Mouse (Mus musculus): ENCODE data around the gene Nsun7.
"Not testable (repeated sequence)": the region's sequence is repeated elsewhere in the genome, so short reads cannot be mapped to it uniquely, and the experiment has no call there.

Gene Nsun7

DNA sequence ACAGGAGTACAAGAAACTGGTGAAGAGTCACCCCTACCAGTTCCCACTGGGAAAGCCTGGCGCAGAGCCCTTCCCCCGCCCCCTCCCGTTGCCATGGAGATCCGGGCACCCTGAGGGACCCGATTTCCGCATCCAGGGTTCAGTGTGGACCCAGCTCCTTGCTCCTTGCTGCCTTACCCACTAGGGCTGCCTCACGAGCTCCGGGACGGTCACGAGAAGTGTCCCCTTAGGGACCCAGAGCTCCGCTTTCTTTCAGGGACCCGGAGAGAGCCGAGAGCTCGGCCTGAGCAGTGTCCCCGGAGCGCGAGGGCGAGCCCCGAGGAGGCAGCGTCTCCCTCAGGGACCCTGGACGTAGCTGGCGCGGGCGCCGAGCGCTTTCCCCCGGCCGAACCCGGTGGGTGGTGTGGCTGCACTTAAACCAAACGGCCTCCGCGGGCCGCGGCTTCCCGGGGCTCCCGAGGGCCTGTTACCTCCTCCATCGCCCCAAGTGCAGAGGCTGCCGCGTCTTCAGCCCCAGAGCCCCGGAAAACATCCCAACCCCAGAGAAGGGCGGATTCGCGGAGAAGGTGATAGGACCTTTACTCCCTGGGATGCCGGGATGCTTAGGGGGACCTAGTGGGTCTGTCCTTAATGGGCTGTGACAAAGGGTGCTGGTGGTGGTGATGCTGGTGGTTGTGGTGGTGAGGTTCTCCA is at the start of gene Nsun7:
Gene Nsun7, plus strand, starts transcription at position 142 of the 693 bp plus-strand sequence.
- DNase-seq = peak; percentile 88 to 89

DNA sequence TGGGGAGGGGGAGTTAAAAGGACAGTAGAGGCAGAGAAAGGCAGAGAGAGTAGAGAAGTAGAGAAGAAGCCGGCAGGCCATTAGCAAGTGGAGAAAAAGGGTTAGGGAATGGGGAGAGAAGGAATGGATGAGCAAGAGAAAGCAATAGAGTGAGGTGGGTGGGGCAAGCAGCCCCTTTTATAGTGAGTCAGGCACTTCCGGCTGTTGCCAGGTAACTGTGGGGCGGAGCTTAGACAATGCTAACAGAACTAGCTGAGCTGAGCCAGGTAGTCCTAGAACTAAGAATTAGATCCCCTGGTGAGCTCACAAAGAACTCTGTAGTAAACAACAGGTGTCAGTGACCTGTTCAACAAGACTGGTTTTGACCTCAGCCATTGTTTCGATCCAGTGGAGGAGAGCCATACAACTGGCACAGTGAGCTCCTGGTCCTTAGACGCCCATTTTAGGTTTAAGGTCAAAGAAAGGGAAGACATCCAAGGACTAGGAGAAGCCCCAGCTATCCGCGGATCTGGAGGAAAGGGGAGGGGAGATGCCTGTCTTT is 45.2 kb upstream of the Nsun7 start:
- DNase-seq = no peak

DNA sequence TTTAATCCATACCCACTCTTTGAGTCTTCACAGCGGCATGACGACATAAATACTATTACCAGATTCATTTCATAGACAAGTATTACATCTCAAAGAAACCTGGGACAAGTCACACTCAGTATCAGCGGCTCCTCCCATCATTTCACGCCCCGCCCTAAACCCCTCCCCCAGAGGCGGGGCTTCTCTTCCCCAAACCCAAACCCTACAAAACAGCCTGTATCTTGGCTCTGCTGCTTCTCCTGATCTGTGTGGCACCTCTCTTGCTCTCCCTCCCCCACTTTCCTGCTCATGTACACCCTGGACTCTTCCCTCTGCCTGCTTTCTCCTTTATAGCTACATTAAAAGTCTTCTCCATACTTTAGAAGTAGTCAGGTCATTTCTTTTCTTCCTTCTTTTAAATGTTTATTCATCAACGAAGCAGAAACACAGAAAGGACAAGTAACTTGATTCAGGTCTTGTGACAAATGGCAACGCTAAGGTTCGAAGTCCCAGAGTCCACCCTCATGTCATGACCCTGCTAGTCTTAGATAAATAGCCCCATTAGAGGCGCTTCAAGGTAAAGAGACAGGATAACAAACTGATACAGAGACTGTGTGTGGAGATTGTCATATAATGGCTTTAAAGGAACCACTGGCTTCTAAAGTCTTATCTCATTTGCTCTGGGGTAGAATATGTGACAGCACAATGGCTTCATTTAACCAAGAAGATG is 44.0 kb upstream of the Nsun7 start:
- no peak for DNase-seq

DNA sequence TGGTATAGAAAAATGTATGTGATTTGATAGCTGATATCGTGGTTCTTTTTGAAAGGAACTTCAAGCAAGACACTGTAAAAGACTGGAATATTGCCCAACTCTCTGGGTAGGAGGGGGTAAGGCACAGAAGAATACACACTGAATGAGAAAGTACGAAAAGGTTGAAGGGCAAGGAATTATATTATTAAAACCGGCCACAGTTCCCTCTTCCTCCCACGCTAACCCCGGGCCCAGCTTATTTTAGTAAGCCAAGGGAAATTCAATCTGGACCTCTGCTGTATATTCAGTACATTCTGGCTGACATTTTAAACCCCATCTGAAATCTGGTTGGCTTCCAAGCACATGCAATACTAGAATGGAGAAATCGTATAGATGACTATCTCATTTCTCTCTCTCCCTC is 40.0 kb upstream of the Nsun7 start:
- no peak for DNase-seq

DNA sequence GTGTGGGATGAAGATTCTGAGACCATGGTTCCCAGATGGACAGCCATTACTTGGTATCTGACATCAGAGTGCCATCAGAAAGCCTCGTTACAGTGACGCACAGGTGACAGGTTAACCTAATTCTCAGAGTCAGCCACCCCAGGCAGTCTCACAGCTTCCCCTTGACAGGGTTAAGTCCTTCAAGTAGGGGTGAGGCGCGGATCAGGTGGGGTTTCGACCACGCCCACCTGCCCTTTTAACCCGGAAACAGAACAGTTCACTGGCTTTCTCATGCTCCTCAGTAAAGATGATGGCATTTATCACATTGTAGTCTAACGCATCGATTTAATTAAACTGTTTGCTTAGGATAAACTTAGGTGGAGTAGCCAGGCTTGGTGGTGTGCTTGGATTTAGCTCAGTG is 39.1 kb upstream of the Nsun7 start:
- DNase-seq = no peak

DNA sequence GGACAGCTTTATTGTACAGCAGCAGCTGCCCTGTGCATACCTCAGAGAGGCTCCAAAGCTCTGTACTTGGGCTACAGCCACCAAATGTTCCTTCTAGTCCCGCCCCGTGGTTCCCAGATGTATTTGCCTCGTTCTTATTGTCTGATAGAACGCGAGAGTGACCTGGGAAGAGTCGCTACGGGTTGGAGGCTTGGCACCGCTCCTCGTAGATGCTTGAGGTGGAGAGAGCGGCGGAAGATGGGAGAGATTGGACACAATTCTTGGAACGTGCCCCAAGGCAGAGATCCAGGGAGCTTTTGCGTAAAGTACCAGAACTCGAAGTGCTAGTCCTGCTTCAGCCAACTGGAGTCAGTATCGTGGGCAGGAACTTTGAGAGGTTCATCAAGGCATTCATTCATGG is 36.8 kb upstream of the Nsun7 start:
- peak in 1 of 2 experiments; percentile 10 for DNase-seq

DNA sequence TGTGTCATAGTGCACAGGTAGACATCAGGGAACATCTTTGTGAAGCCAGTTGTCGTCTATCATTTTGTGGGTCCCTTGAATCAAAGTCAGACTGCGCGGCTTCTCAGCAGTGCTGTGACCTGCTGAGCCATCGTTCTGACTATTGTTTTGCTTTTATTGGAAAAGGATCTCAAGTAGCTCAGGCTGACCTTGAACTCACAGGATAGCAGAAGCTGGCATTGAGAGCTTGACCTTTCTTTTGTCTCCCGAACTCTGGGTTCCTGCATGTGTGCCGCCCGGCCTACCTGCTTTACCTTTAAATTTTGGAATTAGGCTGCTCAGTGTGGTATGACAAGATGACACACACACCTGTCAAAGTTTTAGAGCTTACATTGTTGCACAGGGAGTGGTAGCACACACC is 33.2 kb upstream of the Nsun7 start:
- DNase-seq = no peak

DNA sequence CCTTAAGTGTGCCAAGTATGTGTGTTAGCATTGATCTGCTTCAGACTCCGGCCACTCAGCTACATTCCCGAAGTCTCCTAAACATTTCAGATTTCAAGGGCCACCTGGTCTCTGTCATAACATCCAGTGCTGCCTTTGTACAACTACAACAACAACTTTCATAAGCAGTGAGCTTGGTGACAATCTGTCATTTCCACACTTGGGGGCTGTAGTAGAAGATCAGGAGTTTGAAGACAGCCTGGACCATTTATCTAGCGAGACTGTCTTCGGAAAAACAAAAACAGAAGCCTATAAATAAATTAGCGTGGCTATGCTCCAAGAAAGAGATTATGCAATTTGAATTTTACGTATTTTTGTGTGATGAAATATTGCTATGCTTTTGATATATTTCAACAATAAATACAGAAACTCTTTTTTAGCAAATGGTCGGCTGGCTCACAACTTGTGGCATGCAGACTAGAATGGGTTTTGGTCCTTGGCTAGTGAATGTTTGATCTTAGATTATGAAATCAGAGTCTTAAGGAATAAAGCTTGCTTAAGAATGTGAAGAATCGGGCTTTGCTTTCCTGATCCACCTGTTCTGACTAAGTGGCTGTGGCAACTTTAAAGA is 27.9 kb upstream of the Nsun7 start:
- DNase-seq = no peak

DNA sequence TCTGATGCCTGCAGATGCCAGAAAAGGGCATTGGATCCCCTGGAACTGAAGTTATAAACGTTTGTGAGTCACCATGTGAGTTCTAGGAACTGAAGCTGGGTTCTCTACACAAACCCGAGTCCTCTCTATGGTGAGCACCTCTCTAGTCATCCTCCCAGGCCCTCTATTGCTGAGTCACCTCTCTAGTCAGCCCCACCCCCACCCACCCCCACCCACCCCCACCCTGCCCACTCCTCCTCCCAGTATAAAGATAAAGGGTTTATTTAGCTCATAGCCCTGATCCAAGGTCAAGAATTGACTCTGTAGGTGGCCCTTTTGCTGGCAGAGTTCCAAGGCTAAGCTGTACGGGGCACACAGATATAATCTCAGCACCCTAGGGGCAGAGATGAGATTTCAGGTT is 27.2 kb upstream of the Nsun7 start:
- DNase-seq = no peak

DNA sequence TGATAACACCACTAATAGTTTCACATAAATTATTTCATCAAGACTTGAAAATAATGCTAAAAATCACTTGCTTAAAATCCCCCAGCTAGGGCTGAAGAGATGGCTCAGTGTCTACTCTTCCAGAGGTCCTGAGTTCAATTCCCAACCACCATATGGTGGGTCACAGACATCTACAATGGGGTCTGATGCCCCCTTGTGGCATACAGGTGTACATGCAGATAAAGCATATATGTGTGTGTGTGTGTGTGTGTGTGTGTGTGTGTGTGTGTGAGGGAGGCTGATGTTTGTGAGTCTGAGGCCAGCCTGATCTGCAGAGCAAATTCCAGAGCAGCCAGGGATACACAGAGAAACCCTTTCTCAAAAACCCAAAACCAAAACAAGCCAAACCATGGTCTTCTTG is 17.8 kb upstream of the Nsun7 start:
- DNase-seq = no peak

DNA sequence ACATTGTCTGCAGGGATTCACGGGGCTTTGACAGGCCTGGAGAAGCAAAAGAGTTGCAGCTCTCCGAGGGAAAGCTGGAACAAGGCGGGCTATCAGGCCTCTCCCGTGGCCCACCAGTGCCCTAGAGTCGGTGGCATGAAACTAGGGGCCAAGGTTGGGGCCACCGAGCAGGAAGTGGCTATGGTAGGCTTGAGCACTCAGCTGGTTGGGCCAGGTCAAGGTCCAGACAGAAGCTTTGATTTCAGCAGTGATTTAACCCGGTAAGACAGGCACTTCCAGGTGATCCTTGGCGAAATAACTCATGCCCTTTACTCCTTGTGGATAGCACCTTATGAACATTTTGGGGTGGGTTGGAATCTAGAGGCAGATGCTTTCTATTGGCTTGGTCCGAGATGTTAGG is 16.2 kb upstream of the Nsun7 start:
- no peak for DNase-seq

DNA sequence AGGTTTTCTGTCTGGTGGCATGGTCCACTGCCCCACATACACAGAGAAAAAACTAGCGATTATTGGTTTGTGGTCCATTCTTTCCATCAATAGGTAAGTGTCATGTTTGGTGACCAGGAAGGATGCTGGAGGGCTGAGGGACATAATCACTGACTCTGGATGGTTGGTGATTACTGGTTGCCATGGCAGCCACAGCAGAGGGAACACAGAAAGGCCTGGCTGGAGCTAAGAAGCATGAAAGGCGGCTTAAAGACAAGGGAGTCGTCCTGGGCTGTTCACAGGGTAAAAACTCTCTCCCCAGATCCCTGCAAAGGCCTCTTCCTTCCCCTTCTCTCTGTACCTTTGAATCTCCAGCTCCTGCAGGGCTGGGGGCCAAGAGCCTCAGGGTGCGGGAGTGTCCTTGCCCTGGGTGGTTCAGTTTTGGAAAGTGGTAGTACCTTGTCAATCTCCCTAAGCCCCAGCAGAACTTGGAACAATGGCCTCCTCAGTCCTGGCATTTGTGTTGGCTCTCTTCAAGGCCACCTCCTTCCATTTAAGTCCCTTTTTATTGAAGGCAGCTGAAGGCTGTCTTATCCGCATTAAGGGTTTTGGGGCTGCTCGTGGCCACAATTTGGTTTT is 15.5 kb upstream of the Nsun7 start:
- DNase-seq = no peak

DNA sequence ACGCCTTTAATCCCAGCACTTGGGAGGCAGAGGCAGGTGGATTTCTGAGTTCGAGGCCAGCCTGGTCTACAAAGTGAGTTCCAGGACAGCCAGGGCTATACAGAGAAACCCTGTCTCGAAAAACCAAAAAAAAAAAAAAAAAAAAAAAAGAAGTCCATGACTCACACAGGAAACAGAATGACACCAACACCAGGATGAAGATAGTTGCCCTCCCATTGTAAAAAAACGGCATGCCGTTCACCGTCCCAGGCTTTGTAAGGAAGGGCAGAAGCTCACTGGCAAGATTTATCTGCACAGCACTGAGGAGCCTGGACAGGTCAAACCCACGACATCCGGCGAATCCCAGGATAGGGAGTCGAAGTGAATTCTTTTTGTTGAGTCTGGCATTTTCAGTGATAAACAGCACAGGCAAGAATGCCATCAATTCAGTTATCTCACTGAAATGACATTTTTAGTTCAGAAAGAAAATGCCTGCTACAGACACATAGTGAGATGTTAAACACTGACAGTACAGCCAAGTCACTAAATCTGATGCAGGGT is 13.7 kb upstream of the Nsun7 start:
- no peak for DNase-seq

DNA sequence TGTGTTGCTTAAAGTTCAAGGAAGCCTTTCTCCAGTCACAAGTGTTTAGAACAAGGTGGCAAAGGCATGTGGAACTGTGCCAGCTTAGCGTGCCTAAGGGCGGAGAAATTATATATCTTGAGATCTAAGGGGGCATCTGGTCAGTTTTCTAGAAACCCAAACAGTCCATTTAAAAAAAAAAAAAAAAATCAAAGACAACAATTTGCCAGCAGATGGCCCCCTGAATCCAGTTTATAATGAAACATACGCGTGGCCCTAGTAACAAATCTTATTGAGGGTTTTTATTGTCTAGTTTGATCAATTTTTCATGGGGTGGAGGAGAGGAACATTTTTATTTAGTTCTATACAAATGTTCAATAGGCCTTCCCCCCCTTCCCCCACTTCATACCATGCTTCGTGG is 6.5 kb upstream of the Nsun7 start:
- DNase-seq = peak; percentile 21 to 25

DNA sequence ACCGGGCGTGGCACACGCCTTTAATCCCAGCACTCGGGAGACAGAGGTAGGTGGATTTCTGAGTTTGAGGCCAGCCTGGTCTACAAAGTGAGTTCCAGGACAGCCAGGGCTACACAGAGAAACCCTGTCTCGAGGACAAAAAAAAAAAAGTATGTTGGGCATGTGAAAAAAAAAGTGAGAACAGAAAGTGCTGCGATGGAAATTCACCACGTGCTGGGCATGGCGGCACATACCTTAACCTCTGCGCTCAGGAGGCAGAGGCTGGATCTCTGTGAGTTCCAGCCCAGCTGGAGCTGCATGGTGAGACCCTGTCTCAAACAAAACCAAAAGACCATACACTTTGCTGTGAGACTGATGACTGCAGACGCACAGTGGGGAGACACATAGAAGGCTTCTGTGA is 4.7 kb upstream of the Nsun7 start:
- DNase-seq = no peak

DNA sequence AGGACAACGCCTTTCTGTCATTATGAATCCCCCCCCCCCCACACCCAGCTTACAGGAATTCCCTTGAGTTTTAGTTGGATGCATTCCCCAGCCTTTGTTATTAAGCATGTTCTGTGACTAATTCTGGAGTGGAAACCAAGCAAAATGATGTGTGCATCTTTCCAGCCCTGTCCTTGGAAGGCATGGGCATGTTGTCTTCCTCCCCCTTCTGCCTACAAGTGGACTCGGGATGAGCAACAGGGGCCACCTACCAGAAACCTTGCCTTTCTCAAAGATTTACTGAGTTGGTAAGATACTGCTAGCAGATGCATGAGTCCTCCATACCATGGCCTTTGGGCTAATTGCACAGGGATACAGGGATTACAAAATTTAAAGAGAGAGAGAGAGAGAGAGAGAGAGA is 697 bp upstream of the Nsun7 start:
- no peak for DNase-seq

DNA sequence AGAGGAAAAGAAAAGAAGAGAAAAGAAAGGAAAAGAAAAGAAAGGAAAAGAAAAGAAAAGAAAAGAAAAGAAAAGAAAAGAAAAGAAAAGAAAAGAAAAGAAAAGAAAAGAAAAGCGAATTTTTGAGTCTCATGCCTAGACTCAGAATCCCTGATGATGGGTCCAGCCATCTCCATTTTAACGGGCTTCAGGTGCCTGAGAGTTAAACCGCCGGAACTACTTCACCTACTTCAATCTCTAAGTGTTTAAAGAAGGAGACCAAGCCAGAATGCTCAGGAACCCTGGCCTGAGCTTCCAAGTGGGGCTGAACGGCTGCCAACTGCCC is 304 bp upstream of the Nsun7 start:
- not testable (repeated sequence) for DNase-seq

DNA sequence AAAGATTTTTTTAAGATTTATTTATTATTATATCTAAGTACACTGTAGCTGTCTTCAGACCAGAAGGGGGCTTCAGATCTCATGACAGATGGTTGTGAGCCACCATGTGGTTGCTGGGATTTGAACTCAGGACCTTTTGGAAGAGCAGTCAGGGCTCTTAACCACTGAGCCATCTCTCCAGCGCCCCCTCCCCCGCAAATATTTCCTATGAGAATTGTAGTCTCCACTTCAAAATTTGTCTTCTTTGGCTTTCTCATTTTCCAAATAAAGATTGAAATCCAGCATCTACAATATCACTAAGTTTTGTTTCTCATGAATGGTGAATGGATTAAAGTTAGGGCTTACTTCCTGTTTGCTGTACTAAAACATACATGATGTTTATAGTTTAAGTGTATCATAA is 2.8 kb downstream of the Nsun7 start:
- no peak for DNase-seq

DNA sequence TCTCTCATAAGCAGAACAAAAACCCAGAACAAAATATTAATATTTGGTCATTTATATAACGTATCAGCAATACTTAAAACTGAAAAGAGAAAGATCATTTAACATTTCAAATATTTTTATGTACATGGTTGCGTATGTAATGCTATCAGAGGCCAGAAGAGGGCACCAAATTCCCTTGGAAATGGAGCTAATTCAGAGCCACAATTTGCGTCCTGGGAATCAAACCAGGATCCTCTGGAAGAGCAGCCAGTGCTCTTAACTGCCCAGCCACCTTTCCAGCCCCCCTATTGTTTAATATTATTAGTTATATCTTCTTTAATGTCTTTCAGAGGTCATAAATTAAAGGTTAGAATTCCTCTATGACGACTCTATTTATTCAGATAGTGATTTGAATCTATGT is 3.7 kb downstream of the Nsun7 start:
- peak; percentile 63 to 72 for DNase-seq

DNA sequence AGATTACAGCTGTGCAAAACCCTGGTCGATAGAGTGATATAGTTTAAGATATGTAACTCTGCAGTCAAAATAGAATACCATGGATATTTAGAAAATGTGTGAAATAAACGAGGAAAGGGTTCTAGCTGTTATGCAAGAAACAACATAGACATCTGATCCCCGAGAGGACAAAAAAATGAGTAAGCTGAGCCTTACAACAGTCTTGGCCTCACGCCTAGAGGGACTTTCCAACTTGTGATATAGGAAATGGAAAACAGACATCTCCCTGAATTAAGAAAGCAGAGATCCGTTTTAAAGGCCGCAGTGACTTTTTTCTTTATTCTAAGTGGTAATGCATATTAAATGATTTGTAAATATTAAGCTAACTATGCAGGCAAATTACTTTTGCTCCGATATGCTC is 9.9 kb downstream of the Nsun7 start:
- no peak for DNase-seq

DNA sequence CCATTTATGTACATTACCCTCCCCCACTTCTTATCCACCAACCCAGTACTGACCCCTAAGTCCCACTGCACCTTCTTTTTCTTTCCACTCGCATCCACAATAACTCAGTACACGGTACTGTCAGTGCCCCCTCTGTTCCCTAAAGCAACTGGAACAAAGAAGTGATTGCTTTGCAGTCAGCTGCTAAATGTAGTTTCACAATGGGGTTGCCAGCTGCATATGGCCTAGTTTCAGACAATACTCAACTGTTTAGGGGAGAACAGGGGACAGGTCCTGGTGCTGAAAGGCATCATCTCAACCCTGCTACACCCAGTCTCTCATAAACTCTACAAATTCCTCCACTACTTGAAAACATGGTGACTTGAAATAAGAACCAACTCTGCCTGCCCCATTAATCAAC is 11.4 kb downstream of the Nsun7 start:
- no peak for DNase-seq

DNA sequence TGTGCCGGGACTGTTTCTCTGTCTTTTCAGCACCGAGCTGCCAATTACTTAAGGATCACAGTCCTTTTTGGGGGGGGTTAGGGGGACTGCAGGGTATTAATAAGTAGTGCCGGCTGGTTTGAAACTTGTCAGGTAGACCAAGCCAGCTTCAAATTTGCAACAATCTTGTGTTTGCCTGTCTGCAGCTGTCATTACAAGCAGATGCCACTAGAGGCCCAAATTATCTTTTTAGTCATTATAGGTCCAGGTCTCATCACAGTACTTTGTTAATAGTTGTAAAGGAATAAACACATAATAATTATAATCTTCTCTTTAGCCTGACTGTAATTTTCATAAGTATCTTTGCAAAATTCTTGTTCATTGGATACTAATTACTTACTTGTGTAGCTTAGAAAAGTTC is 14.7 kb downstream of the Nsun7 start:
- DNase-seq = no peak

DNA sequence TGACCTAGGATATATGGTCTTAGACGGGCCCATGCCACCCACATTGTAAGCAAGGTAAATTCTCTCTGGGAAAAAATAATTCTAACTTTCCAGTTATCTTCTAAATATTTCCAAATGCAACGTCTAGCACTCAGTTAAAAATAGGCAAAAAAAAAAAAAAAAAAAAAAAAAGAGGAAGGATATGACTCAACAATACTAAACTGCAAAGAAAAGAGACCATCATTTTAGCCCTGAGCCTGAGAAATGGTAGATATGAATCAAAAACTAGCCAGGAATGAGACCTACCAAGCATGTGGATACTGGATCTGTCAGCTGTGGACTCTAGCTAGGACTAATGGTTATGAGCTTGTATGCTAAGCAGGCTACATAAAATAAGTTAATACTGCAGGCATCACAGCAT is 20.0 kb downstream of the Nsun7 start:
- no peak for DNase-seq

DNA sequence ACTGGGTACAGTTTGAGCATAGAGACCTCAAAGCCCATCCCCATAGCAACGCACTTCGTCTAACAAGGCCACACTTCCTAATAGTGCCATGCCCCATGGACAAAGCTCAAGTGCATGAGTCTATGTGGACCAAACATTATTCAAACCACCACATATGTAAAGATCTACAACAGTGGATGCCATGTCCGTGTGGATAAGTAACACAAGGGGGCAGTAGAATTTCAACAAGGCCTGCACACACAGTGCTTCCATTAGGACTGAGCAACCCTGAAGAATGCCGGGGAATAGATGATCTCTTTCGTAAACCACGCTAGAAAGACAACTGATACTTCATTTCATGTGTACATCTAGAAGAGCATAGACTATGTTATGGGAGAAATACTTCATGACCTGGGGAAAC is 21.0 kb downstream of the Nsun7 start:
- no peak for DNase-seq

Measured in cerebellum, postnatal 10 days (tissue).